Mouse (Mus musculus): Measurements from ENCODE around the gene Gm17581. TPM values are rescaled to one million over a fixed set of nuclear protein-coding genes. Genes with fewer than 3 reads are reported as not detected.
A peak's percentile ranks its signal among the peaks of the same experiment; 100 is the strongest.

Gm17581 gene
- polyA plus RNA-seq, 1 experiment = not detected

GRCm38 (mm10) chr2:155694564-155694963 lies 41.1 kb downstream of the Gm17581 start:
- no peak overlapping the region for H3K4me3 ChIP-seq
- TF ChIP-seq REST (IDR thresholded peaks at IDR 0.05; ENCODE audit: insufficient read depth, insufficient read length) = no peak
- H3K36me3 ChIP-seq (ENCODE audit: control insufficient read depth, insufficient read depth) = no peaks in the 10 kb centered on the region
- H3K27me3 ChIP-seq (ENCODE audit: control insufficient read depth, insufficient read depth, insufficient read length) = no peaks in the 10 kb centered on the region
- no peak overlapping the region for H3K4me2 ChIP-seq (ENCODE audit: low read depth)
- H3ac ChIP-seq (ENCODE audit: control insufficient read depth, insufficient read length) = no peak overlapping the region
- H3K79me2 ChIP-seq (ENCODE audit: control insufficient read depth, insufficient read depth) = peaks cover 23% of the 10 kb centered on the region

DNA sequence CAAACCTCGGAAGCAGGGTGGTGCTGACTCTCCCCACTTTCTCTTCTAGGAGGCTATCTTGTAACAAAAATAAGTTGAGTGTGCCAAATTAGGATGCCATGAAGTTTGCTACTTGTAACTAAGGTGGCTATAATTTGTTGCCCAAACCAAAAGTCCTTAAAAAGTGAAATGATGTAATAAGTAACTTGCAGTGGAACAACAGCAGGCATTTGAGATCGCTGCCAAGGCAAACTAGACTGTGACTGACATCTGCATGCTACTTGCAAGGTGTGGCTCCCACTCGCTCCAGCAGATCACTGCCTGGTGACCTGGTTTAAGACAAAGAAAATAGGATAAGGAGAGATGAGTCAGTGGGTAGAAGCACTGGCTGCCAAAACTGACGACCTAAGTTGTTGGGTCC lies 42.5 kb downstream of the Gm17581 start:
- Histone ChIP-seq H3K79me2 (ENCODE audit: control insufficient read depth, insufficient read depth) (peaks cover 37% of the 10 kb centered on the region), H3ac (ENCODE audit: control insufficient read depth, insufficient read length) (no peak overlapping the region), H3K4me2 (ENCODE audit: low read depth) (no peak overlapping the region), H3K36me3 (ENCODE audit: control insufficient read depth, insufficient read depth) (no peaks in the 10 kb centered on the region), H3K4me3 (no peak overlapping the region), H3K27me3 (ENCODE audit: control insufficient read depth, insufficient read depth, insufficient read length) (no peaks in the 10 kb centered on the region)
- TF ChIP-seq USF1 (IDR thresholded peaks at IDR 0.05; ENCODE audit: low read depth) = no peak
- TF ChIP-seq CEBPB (IDR thresholded peaks at IDR 0.05; ENCODE audit: insufficient read depth, poor library complexity, severe bottlenecking) = no peak
- no peak for TF ChIP-seq TCF3 (IDR thresholded peaks at IDR 0.05; ENCODE audit: insufficient read length, low read depth)
- TF ChIP-seq E2F4 (IDR thresholded peaks at IDR 0.05; ENCODE audit: insufficient read depth) = no peak

GRCm38 (mm10) chr2:155691723-155692493 lies 43.8 kb downstream of the Gm17581 start, which contains the start of gene Trpc4ap:
Trpc4ap (minus strand) TSS chr2:155692384.
- no peak for TF ChIP-seq TCF12 (IDR thresholded peaks at IDR 0.05; ENCODE audit: insufficient read depth, poor library complexity, severe bottlenecking)
- peak; percentile 67 for TF ChIP-seq POLR2AphosphoS2 (IDR thresholded peaks at IDR 0.05; ENCODE audit: insufficient read length, low read depth)
- no peak for TF ChIP-seq SRF (IDR thresholded peaks at IDR 0.05; ENCODE audit: control insufficient read depth, insufficient read length, low read depth)
- TF ChIP-seq MAX (IDR thresholded peaks at IDR 0.05; ENCODE audit: low read depth) = peak; percentile 12
- no peak for TF ChIP-seq E2F4 (IDR thresholded peaks at IDR 0.05; ENCODE audit: insufficient read depth)
- TF ChIP-seq POLR2A (IDR thresholded peaks at IDR 0.05; ENCODE audit: insufficient read length, low read depth) = peak; percentile 86
- no peaks in the 10 kb centered on the region for H3K27me3 ChIP-seq (ENCODE audit: control insufficient read depth, insufficient read depth, insufficient read length)
- H3K36me3 ChIP-seq (ENCODE audit: control insufficient read depth, insufficient read depth) = no peaks in the 10 kb centered on the region
- peaks cover 49% of the 10 kb centered on the region for H3K79me2 ChIP-seq (ENCODE audit: control insufficient read depth, insufficient read depth)
- peak within 1 kb of the TSS; percentile 89 for H3ac ChIP-seq (ENCODE audit: control insufficient read depth, insufficient read length)
- peak within 1 kb of the TSS; percentile 51 for H3K4me3 ChIP-seq
- peak within 1 kb of the TSS; percentile 88 for H3K4me2 ChIP-seq (ENCODE audit: low read depth)

GRCm38 (mm10) chr2:155691336-155691722 lies 44.3 kb downstream of the Gm17581 start:
- H3K79me2 ChIP-seq (ENCODE audit: control insufficient read depth, insufficient read depth) = peaks cover 53% of the 10 kb centered on the region
- H3K4me2 ChIP-seq (ENCODE audit: low read depth) = peak overlapping the region; percentile 88
- TF ChIP-seq TCF3 (IDR thresholded peaks at IDR 0.05; ENCODE audit: insufficient read length, low read depth) = no peak
- no peak for TF ChIP-seq TCF12 (IDR thresholded peaks at IDR 0.05; ENCODE audit: insufficient read depth, poor library complexity, severe bottlenecking)
- no peak for TF ChIP-seq SRF (IDR thresholded peaks at IDR 0.05; ENCODE audit: control insufficient read depth, insufficient read length, low read depth)
- TF ChIP-seq POLR2A (IDR thresholded peaks at IDR 0.05; ENCODE audit: insufficient read length, low read depth) = no peak
- TF ChIP-seq MYOD1 (IDR thresholded peaks at IDR 0.05; ENCODE audit: control insufficient read depth in 1 of 3, insufficient read length in 2 of 3, low read depth in 2 of 3) = no peak
- TF ChIP-seq E2F4 (IDR thresholded peaks at IDR 0.05; ENCODE audit: insufficient read depth) = no peak
- no peak for TF ChIP-seq MAX (IDR thresholded peaks at IDR 0.05; ENCODE audit: low read depth)
- TF ChIP-seq REST (IDR thresholded peaks at IDR 0.05; ENCODE audit: insufficient read depth, insufficient read length) = no peak
- TF ChIP-seq CEBPB (IDR thresholded peaks at IDR 0.05; ENCODE audit: insufficient read depth, poor library complexity, severe bottlenecking) = no peak
- TF ChIP-seq USF1 (IDR thresholded peaks at IDR 0.05; ENCODE audit: low read depth) = no peak
- no peak for TF ChIP-seq MYOG (IDR thresholded peaks at IDR 0.05; ENCODE audit: control insufficient read depth in 1 of 3, insufficient read depth in 1 of 3, insufficient read length in 2 of 3, low read depth in 2 of 3)
- no peak for TF ChIP-seq POLR2AphosphoS2 (IDR thresholded peaks at IDR 0.05; ENCODE audit: insufficient read length, low read depth)
- peak overlapping the region; percentile 89 for H3ac ChIP-seq (ENCODE audit: control insufficient read depth, insufficient read length)
- H3K27me3 ChIP-seq (ENCODE audit: control insufficient read depth, insufficient read depth, insufficient read length) = no peaks in the 10 kb centered on the region
- no peaks in the 10 kb centered on the region for H3K36me3 ChIP-seq (ENCODE audit: control insufficient read depth, insufficient read depth)
- peak overlapping the region; percentile 51 for H3K4me3 ChIP-seq

GRCm38 (mm10) chr2:155689211-155689610 lies 46.5 kb downstream of the Gm17581 start:
- no peak for TF ChIP-seq TCF3 (IDR thresholded peaks at IDR 0.05; ENCODE audit: insufficient read length, low read depth)
- TF ChIP-seq REST (IDR thresholded peaks at IDR 0.05; ENCODE audit: insufficient read depth, insufficient read length) = no peak
- no peak for TF ChIP-seq SRF (IDR thresholded peaks at IDR 0.05; ENCODE audit: control insufficient read depth, insufficient read length, low read depth)
- no peak for TF ChIP-seq MYOD1 (IDR thresholded peaks at IDR 0.05; ENCODE audit: control insufficient read depth in 1 of 3, insufficient read length in 2 of 3, low read depth in 2 of 3)
- TF ChIP-seq E2F4 (IDR thresholded peaks at IDR 0.05; ENCODE audit: insufficient read depth) = no peak
- TF ChIP-seq POLR2A (IDR thresholded peaks at IDR 0.05; ENCODE audit: insufficient read length, low read depth) = no peak
- TF ChIP-seq MAX (IDR thresholded peaks at IDR 0.05; ENCODE audit: low read depth) = no peak
- TF ChIP-seq TCF12 (IDR thresholded peaks at IDR 0.05; ENCODE audit: insufficient read depth, poor library complexity, severe bottlenecking) = no peak
- no peak for TF ChIP-seq POLR2AphosphoS2 (IDR thresholded peaks at IDR 0.05; ENCODE audit: insufficient read length, low read depth)
- TF ChIP-seq CEBPB (IDR thresholded peaks at IDR 0.05; ENCODE audit: insufficient read depth, poor library complexity, severe bottlenecking) = no peak
- TF ChIP-seq USF1 (IDR thresholded peaks at IDR 0.05; ENCODE audit: low read depth) = no peak
- no peak for TF ChIP-seq MYOG (IDR thresholded peaks at IDR 0.05; ENCODE audit: control insufficient read depth in 1 of 3, insufficient read depth in 1 of 3, insufficient read length in 2 of 3, low read depth in 2 of 3)
- H3K27me3 ChIP-seq (ENCODE audit: control insufficient read depth, insufficient read depth, insufficient read length) = no peaks in the 10 kb centered on the region

More at GRCm38 (mm10) chr2:155689211-155689610, 46.5 kb downstream of the Gm17581 start:
- Histone ChIP-seq H3K4me2 (ENCODE audit: low read depth) (peak overlapping the region; percentile 48), H3ac (ENCODE audit: control insufficient read depth, insufficient read length) (no peak overlapping the region), H3K36me3 (ENCODE audit: control insufficient read depth, insufficient read depth) (no peaks in the 10 kb centered on the region), H3K79me2 (ENCODE audit: control insufficient read depth, insufficient read depth) (peaks cover 68% of the 10 kb centered on the region), H3K4me3 (no peak overlapping the region)
